Mouse (Mus musculus) thymus, adult 2 months (tissue): Measurements from ENCODE around the gene Gm3336.

Experiments used
- CTCF ChIP-seq: fragments of 200-500 bp; IDR thresholded peaks from 2 replicates; pipeline ENCODE4 v1.5.1; 2012; ENCODE audit warnings: mild to moderate bottlenecking, control low read depth, low read length, moderate library complexity, borderline replicate concordance; ENCODE audit not compliant: control insufficient read depth, poor library complexity, insufficient read depth; ENCODE audit errors: extremely low read depth
- POLR2A ChIP-seq: fragments of 200-500 bp; IDR thresholded peaks from 2 replicates; pipeline ENCODE4 v1.6.1; 2012; ENCODE audit warnings: mild to moderate bottlenecking, low read length, control low read depth, moderate library complexity; ENCODE audit not compliant: control insufficient read depth, poor library complexity, insufficient read depth; ENCODE audit errors: extremely low read depth

GRCm38 (mm10) chr8:70765329-70765728 is 47.0 kb downstream of the Gm3336 start:
- TF ChIP-seq CTCF (no peak), POLR2A (no peak)
